Mouse (Mus musculus): ENCODE measurements around the gene Pik3cb.

The Pik3cb gene

DNA sequence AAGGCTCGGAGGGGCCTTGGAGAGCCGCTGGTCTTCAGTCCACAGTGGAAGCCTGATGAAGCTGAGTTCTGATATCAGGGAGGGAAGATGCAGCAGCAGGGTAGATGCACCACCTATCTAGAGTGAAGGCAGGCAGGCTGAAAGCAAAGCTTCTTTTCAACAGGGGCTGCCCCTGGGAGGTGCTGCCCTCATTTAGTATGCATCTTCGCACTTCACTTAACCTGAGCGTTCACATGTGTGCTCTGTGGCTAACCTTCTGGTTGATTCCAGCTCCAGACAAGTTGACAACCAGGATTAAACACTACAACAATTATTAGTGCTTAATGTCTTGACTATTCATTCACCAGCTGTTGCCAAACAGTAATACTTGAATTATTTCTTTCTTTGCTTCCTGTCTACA is 146.3 kb downstream of the Pik3cb start:
- no peak for DNase-seq

DNA sequence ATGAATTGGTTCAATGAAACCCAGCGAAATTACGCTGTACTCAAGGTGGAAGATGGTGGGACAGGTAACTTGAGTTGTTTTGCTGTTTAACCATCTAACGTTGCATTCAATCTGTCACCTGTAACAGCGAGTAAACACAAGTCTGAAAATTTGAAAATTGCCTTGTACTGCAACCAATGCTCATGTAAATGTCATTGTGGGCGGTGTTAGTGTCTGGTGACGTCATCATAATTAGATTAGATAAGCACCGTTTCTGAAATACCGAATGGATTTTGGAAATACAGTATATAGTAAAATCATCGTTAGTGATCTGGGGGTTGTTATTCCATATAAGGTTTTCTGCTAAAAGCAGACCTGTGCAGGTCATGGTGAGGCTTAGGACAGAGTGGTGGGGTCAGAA is 153.3 kb downstream of the Pik3cb start:
- no peak for DNase-seq

Data from kidney, adult 9 months (tissue).